In genomic region chr17:49779066-49779465, GRCm38 (mm10) we compare ENCODE assay signal across 17 mouse cellular contexts.
"Had no signal": no experiment of that assay in that cellular context is flagged by ENCODE, and none has a peak within 500 bp of the region (broad histone marks: within the 10 kb centered on the region; RNA-seq: fewer than 3 reads in every experiment).

No protein-coding gene starts in this region.

- H3K36me3 ChIP-seq: lung, embryonic 15.5 days; midbrain, embryonic 13.5 days; midbrain, embryonic 15.5 days; neural tube, embryonic 12.5 days; stomach, embryonic 15.5 days had no signal

- ATAC-seq: liver, postnatal 0 days; lung, postnatal 0 days; midbrain, embryonic 13.5 days; midbrain, embryonic 15.5 days had no signal

- DNase-seq: liver, postnatal 0 days; lung, adult 2 months; lung, postnatal 14 days; lung, postnatal 36 days; thymus, adult 2 months; thymus, postnatal 25 days; thymus, postnatal 4 days had no signal

- H3K27me3 ChIP-seq: lung, embryonic 15.5 days; megakaryocyte, embryonic 14.5 days; midbrain, embryonic 13.5 days; midbrain, embryonic 15.5 days; neural tube, embryonic 12.5 days; stomach, embryonic 15.5 days had no signal

- H3K4me1 ChIP-seq: lung, embryonic 15.5 days; megakaryocyte, embryonic 14.5 days; midbrain, embryonic 13.5 days; midbrain, embryonic 15.5 days; neural tube, embryonic 12.5 days; stomach, embryonic 15.5 days had no signal

- H3K9ac ChIP-seq: liver, postnatal 0 days; lung, embryonic 15.5 days; midbrain, embryonic 13.5 days; midbrain, embryonic 15.5 days; neural tube, embryonic 12.5 days; stomach, embryonic 15.5 days had no signal

- H3K4me3 ChIP-seq: lung, embryonic 15.5 days; megakaryocyte, embryonic 14.5 days; midbrain, embryonic 13.5 days; midbrain, embryonic 15.5 days; neural tube, embryonic 12.5 days; stomach, embryonic 15.5 days had no signal

- H3K9me3 ChIP-seq: lung, embryonic 15.5 days; midbrain, embryonic 13.5 days; midbrain, embryonic 15.5 days; neural tube, embryonic 12.5 days; stomach, embryonic 15.5 days had no signal

- H3K4me2 ChIP-seq: lung, embryonic 15.5 days; midbrain, embryonic 11.5 days; midbrain, embryonic 13.5 days; midbrain, embryonic 15.5 days; neural tube, embryonic 12.5 days; stomach, embryonic 15.5 days had no signal

- H3K27ac ChIP-seq: lung, embryonic 15.5 days; macrophage; midbrain, embryonic 13.5 days; midbrain, embryonic 15.5 days; neural tube, embryonic 12.5 days; stomach, embryonic 15.5 days; stomach, postnatal 0 days had no signal
